Mouse (Mus musculus) adrenal gland, postnatal 14 days (tissue): ENCODE measurements at regions not wholly inside any gene's neighbourhood (a gene's known extent, or its start where the extent isn't known, plus 50 kb on each side); places are given as distances from the start of the nearest gene placed in this dataset.
"Not testable (repeated sequence)": the region's sequence is repeated elsewhere in the genome, so short reads cannot be mapped to it uniquely, and the experiment has no call there.

Experiments used
- DNase-seq: peaks from one replicate; pipeline ENCODE4 v3.0.0; 2021; ENCODE audit warnings: mixed read lengths

GRCm38 (mm10) chr17:93067850-93068249 is 131.0 kb upstream of the Adcyap1 start:
- DNase-seq, result not testable (repeated sequence)

GRCm38 (mm10) chr17:93068489-93068888 is 130.3 kb upstream of the Adcyap1 start:
- DNase-seq, result no peak

GRCm38 (mm10) chr17:93084048-93084447 is 114.8 kb upstream of the Adcyap1 start:
- no peak for DNase-seq

GRCm38 (mm10) chr17:93104516-93104915 is 94.3 kb upstream of the Adcyap1 start:
- no peak for DNase-seq

- DNase-seq, result no peak
These were observed 58.8 kb upstream of the Adcyap1 start for GRCm38 (mm10) chr17:93140003-93140402.

- DNase-seq, result peak; percentile 67
These were observed 57.7 kb upstream of the Adcyap1 start for GRCm38 (mm10) chr17:93141125-93141524.
